Mouse (Mus musculus) erythroblast, adult 5-6 weeks (primary cell): Measurements from ENCODE around the gene Hs6st2. TPM values are rescaled to one million over a fixed set of nuclear protein-coding genes. Genes with fewer than 3 reads are reported as not detected.

Experiments used
- ATAC-seq: replicated peaks from 2 replicates; pipeline ENCODE4 v1.8.0; 2016; ENCODE audit warnings: moderate number of reproducible peaks, mild to moderate bottlenecking, moderate TSS enrichment, inconsistent platforms; ENCODE audit not compliant: poor library complexity, low FRiP score, severe bottlenecking
- total RNA-seq, 2 experiments: library from RNA; stranded (forward) in 1 of 2; stranded (reverse) in 1 of 2; fragments of 150-400 nt in 1 of 2; fragments of 200-764, 138-1000 nt in 1 of 2; gene quantifications; 2 replicates each; pipeline versions ENCODE4 v1.2.3 to v1.2.4; 2015 to 2017; ENCODE audit warnings: low replicate concordance in 2 of 2

Gene Hs6st2
- total RNA-seq, 2 experiments from 2014 or later: not detected

DNA sequence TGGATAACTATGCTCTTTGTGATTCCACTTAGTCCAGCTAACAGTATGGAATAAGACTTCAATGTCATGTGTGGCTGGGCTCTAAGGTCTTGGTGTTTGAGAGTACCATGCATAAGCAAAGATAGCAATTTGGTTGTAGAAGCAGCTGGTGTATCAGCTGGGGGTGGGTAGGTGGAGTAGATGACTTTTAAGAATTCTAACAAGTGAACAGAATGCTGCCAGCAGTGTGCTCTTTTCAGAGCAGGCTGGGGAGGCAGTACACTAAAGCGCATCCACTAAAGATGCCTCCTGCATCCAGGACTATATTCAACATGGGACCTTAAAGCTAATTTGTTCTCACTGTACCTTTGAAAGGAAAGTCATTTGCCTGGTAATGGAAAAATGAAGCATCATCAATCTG, 88.9 kb downstream of the Hs6st2 start:
- ATAC-seq: no peak

DNA sequence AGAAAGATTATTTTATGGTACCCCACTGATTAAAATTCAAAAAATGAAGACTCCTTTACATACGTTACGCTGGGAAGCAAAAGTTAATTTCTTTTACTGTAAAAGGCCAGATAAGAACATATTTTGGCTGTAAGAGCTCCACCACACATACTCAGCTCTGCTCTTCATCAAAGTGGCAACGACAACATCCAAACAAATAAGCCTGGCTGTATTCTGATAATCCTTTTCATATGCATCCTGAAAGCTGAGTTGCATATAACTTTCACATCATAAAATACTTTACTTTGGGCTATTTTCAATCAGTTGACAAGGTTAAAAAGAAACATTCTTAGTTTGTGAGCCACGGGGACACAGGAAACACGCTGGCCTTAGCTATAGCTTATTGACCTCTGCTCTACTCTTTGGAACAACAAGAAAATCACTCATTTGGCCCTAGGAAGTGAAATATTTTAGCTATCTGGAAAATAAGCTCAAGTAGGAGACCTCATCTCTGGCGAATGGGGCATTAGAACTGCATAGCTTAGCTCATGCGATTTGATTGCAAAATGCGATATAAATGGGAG, 91.1 kb downstream of the Hs6st2 start:
- no peak for ATAC-seq

- no peak for ATAC-seq
These were observed 96.2 kb downstream of the Hs6st2 start for GRCm38 (mm10) chrX:51585444-51585843.

DNA sequence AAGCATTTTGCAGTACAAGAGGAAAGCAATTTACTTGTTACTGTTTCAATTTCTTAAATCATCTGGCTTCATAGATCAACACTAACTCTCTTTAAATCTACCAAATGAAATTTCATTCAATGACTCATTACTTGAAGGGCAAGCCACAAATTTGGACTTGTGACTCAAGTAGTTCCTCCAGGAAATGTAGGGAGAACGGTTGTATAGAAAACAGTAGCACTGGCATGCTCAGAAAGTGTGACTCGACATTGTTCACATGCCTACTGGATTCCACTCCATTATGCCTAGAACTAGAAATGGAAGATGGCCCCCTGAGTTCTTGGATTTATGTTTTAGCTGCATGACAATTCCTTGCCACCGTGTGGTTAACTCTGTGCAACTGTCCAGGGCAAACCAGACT, 100.0 kb downstream of the Hs6st2 start:
- no peak for ATAC-seq

GRCm38 (mm10) chrX:51561880-51562279, 119.8 kb downstream of the Hs6st2 start:
- no peak for ATAC-seq

- no peak for ATAC-seq
These were observed 142.0 kb downstream of the Hs6st2 start for GRCm38 (mm10) chrX:51539626-51540025.

GRCm38 (mm10) chrX:51537082-51537481, 144.6 kb downstream of the Hs6st2 start:
- no peak for ATAC-seq

GRCm38 (mm10) chrX:51535226-51535625, 146.4 kb downstream of the Hs6st2 start:
- ATAC-seq: no peak

GRCm38 (mm10) chrX:51531136-51531535, 150.5 kb downstream of the Hs6st2 start:
- ATAC-seq: no peak

DNA sequence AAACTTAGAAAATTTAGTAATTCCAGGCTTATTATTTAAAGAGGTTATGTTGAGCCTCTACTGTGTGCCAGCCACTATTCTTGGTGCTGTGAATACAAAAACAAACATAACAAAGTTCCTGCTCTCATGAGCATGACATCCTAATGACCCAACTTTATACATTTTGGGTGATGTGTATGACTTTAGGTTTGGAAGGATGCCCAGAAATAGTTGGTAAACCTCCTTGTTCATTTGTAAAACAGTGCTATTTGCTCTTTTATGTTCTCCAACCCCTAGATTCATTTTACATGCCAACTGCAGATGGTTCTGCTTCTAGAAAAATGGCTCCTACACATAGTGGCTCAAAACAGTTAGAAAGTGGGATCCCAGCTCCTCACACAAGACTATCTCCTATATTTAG, 153.1 kb downstream of the Hs6st2 start:
- no peak for ATAC-seq

- no peak for ATAC-seq
These were observed 166.8 kb downstream of the Hs6st2 start for GRCm38 (mm10) chrX:51514831-51515230.

DNA sequence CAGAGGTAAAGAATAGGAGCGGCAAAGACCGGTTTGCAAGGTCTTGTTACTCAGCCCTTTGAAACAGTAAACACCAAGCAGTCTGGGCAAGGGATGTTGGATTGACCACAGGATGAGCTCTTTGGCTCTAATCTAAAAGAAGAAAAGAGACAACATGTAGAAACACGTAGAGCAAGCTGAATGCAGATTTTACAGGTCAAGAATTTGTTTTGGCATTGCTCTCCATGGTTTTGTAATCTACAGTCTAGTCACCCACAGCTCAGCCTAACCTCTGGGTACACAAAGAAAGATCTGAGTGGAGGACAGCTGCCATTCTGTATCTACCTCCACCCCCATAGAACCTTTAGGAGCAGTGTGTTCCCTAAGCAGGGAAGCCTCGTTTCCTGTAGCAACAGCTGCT, 175.1 kb downstream of the Hs6st2 start:
- ATAC-seq: no peak

DNA sequence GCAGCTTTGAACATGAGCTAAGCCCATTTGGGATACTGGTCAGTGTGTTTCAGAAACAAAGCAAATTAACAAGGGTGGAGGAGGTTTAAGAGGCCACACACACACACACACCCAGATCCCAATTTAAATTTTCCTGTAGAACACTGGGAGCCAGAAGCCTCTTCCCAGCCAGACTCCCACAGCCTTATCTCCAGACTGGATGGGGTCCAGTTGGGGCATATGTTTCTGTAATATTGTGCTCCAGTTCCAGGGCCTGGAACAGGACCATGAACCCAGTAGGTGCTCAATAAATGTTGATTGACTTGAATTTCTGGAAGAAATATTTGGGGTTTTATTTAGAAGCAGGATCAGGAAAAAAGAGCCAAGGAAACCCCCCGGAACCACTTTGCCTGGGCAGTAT, 176.0 kb downstream of the Hs6st2 start:
- ATAC-seq: no peak

DNA sequence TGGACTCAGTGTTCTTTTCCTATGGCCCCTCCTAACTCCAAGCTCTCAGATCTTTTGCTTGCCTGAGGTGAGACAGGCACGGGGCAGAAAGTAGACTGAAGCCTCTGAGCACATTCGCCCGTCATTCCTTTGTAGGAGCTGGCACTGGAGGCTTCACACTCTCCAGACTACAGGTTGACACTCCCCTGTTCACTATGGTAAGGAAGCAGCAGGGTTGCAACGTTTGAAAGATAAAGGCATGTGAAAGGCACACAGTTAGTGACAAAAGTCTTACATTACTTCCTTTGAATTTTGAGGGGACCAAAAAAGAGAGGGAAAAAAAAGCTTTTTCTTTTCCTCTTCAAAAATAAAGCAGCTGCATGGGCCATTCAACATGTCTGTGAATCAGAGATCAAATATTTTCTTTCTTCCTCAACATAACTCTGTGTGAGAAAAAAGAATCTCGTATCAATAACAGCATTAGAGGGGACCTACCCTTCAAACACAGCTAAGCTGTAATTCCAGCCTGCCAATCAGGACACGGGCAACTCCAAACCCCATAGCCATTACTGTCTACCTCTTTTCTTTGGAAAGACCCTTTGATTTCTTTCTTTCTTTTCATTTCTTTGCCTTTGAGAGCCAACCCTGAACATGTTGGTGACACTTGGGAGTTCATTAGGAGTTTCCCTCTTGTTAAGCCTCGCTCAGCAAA, 177.7 kb downstream of the Hs6st2 start:
- ATAC-seq: no peak

DNA sequence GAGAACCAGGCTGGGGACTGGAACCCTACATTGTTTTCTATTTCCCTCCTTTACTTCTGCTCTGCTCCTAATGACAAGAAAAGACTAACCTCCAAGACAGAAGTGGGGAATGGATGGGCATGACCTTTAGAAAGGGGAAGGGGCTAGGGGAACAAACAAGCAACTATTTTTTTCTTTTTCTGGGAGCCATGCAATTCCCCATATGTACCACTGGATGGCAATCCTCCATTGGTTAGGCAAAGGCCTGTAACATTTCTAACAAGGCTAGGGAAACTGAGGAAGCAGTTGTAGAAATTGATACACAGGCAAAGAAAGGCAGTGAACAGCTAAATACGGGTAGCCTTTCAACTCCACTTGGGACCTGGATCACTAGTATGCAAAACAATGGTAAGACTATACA, 183.8 kb downstream of the Hs6st2 start:
- ATAC-seq: no peak

- ATAC-seq: no peak
These were observed 193.3 kb downstream of the Hs6st2 start for GRCm38 (mm10) chrX:51488374-51488773.

DNA sequence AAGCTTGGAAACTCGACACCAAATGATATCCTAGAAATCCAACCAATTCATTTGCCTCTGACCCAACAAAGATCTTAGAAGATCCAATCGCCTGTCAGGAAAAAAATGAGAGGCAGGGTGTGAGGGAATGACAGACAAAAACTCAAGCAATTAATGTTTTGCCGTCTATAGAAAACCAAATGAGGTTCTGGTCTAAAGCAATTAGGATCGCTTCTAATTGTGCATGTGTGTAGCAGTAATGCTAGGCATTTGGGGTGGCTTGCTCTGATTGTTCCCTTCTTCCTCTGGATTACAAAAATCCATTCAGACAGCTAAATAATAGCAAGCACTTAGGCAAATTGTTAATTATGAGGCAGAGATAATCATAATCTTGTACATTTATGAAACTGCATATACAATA, 212.2 kb downstream of the Hs6st2 start:
- ATAC-seq: no peak

- no peak for ATAC-seq
These were observed 220.2 kb downstream of the Hs6st2 start for GRCm38 (mm10) chrX:51461413-51461812.

DNA sequence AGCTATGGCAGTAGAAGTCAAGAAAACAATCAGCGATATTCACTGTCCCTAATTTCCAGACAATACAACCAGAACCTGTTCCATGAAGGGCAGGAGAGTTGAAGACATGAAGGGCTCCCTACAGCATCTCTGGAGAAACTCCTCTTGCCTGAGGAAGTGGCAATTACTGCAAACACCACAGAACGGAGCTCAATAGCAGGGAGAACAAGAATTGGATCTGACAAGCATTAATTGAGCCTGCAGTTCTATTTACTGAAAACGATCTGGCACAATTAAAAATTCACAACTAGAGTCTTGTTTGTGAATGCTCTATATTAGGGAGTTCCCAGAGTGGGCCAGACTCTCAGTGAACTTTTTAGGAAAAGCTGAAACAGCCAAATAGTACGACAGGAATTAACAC, 238.3 kb downstream of the Hs6st2 start:
- ATAC-seq: no peak

DNA sequence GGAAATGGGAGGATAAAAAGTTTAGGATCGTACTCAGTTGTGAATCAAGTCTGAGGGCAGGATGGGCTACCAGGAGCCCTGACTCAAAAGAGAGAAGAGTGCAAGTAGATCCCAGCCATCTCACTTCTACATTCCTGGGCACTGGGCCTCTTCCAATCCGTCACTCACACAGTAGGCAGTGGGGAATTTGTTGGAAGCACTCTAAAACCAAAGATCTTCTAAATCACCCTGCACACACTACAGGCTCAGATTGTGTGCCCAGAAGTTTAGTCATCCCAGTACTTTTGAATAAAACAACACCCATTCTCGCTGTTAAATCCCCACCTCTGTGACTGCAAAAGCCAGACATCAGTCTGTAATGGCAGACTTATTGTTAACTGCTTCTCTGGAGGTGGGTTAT, 249.9 kb downstream of the Hs6st2 start:
- no peak for ATAC-seq

DNA sequence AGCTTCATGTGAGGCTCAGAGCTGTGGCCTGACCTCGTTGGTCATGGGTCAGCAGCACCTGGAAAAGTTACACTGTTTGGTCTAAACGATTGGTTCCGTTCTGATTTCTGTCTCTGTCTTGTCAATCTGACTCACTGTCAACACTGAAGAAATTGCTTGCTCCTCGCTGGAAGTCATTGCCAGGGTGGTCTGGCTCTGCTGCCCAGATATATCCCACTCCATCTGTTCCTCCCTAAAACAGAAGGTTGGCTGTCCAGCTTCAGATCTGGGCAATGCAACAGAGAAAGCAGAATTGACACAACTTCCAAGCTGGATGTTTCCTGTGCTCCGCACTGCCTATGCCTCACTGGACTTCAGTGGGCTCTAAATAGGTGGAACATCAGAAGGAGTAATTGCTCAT, 256.6 kb downstream of the Hs6st2 start:
- no peak for ATAC-seq

GRCm38 (mm10) chrX:51410289-51410688, 271.4 kb downstream of the Hs6st2 start:
- no peak for ATAC-seq
